Mouse (Mus musculus) midbrain, embryonic 10.5 days (tissue): ENCODE results near the gene Ypel2. TPM values are rescaled to one million over a fixed set of nuclear protein-coding genes. Genes with fewer than 3 reads are reported as not detected.

ENCODE experiments used
- DNase-seq: peaks from one replicate; pipeline ENCODE4 v3.0.0-alpha.2; 2017; ENCODE audit warnings: low spot score
- H3K27ac ChIP-seq: fragments of 300-500 bp; sonication (generic); replicated peaks from 2 replicates; pipeline ENCODE4 v1.5.1; 2016; ENCODE audit warnings: mild to moderate bottlenecking
- H3K27me3 ChIP-seq: fragments of 300-500 bp; sonication (generic); 2 replicates; pipeline ENCODE4 v1.6.1; 2016; ENCODE audit warnings: low read depth, mild to moderate bottlenecking; ENCODE audit not compliant: poor library complexity, severe bottlenecking
- H3K36me3 ChIP-seq: fragments of 300-500 bp; sonication (generic); 2 replicates; pipeline ENCODE4 v1.6.1; 2016; ENCODE audit warnings: mild to moderate bottlenecking, moderate library complexity
- H3K4me1 ChIP-seq: fragments of 300-500 bp; sonication (generic); 2 replicates; pipeline ENCODE4 v1.6.1; 2016
- H3K4me3 ChIP-seq: fragments of 300-500 bp; sonication (generic); 2 replicates; pipeline ENCODE4 v1.5.1; 2016; ENCODE audit warnings: mild to moderate bottlenecking, moderate library complexity
- H3K9me3 ChIP-seq: fragments of 300-500 bp; sonication (generic); replicated peaks from 2 replicates; pipeline ENCODE4 v1.6.1; 2016; ENCODE audit warnings: mild to moderate bottlenecking
- WGBS: fragments of 180-500 bp; shearing (Covaris S2); methylation state at CpG from one replicate; pipeline ENCODE4 v1.1.7; 2016; 5-methylcytosine and 5-hydroxymethylcytosine counted together
- polyA plus RNA-seq: library from polyadenylated mRNA; unstranded; fragments of >200 nt; fragmentation: Nextera tagmentation; extraction: Ambion mirVana; gene quantifications from 2 replicates; pipeline ENCODE4 v1.2.1, GENCODE M21; 2016

Gene Ypel2
- polyA plus RNA-seq, 1 experiment from 2014 or later = 3.0 TPM

DNA sequence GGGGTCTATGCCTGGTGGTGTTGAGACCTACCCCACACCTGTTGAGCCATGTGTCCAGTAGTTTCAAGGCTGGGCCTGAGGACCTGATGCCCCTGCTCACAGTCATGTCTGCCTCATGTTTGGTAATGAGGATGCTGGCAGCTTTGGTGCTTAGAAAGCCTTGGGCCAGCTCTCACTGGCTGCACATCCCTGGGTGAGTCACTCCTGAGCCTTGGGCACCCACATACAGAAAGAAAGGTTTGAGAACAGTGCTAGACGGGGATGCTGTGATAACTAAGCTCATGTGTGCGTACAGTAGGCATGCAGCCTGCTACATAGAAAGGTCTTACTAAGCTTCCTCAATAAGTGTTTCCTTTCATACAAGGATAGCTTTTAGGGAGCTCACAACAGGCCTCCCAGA, 40.8 kb downstream of the Ypel2 start:
- Histone ChIP-seq H3K9me3 (no peaks in the 10 kb centered on the region), H3K36me3 (no peaks in the 10 kb centered on the region), H3K27me3 (no peaks in the 10 kb centered on the region), H3K4me3 (no peak overlapping the region), H3K27ac (peak overlapping the region; percentile 59; the same call in 1 of the 2 replicates), H3K4me1 (peaks cover 23% of the 10 kb centered on the region)
- DNase-seq = no peak
- WGBS = 94% methylated on average over 2 of the region's 2 CpGs

GRCm38 (mm10) chr11:86951672-86952071, 41.8 kb downstream of the Ypel2 start:
- DNase-seq = no peak
- WGBS = 66% methylated on average over 8 of the region's 8 CpGs

GRCm38 (mm10) chr11:86950491-86950890, 43.0 kb downstream of the Ypel2 start:
- 80% methylated on average over 3 of the region's 3 CpGs for WGBS
- peaks cover 33% of the 10 kb centered on the region for H3K4me1 ChIP-seq
- no peak overlapping the region for H3K4me3 ChIP-seq
- H3K27ac ChIP-seq = no peak overlapping the region
- H3K27me3 ChIP-seq = no peaks in the 10 kb centered on the region
- DNase-seq = no peak
- no peaks in the 10 kb centered on the region for H3K9me3 ChIP-seq
- H3K36me3 ChIP-seq = no peaks in the 10 kb centered on the region

More at GRCm38 (mm10) chr11:86951672-86952071, 41.8 kb downstream of the Ypel2 start:
- Histone ChIP-seq H3K27ac (no peak overlapping the region), H3K4me1 (peaks cover 33% of the 10 kb centered on the region), H3K9me3 (no peaks in the 10 kb centered on the region), H3K4me3 (no peak overlapping the region), H3K27me3 (no peaks in the 10 kb centered on the region), H3K36me3 (no peaks in the 10 kb centered on the region)

- 86% methylated on average over 9 of the region's 9 CpGs for WGBS
- Histone ChIP-seq H3K36me3 (no peaks in the 10 kb centered on the region), H3K4me3 (no peak overlapping the region), H3K9me3 (no peaks in the 10 kb centered on the region), H3K4me1 (peaks cover 33% of the 10 kb centered on the region), H3K27ac (no peak overlapping the region), H3K27me3 (no peaks in the 10 kb centered on the region)
- DNase-seq = no peak
Measured at GRCm38 (mm10) chr11:86949951-86950441, 43.5 kb downstream of the Ypel2 start.

- peaks cover 22% of the 10 kb centered on the region for H3K4me1 ChIP-seq
- 52% methylated on average over 6 of the region's 6 CpGs for WGBS
- DNase-seq = no peak
- no peak overlapping the region for H3K4me3 ChIP-seq
- peaks cover 15% of the 10 kb centered on the region for H3K36me3 ChIP-seq
- H3K27ac ChIP-seq = peak overlapping the region; percentile 81
- no peaks in the 10 kb centered on the region for H3K9me3 ChIP-seq
- no peaks in the 10 kb centered on the region for H3K27me3 ChIP-seq
Measured at GRCm38 (mm10) chr11:86946644-86947195, 46.8 kb downstream of the Ypel2 start.

- no peak for DNase-seq
- WGBS = 91% methylated on average over 6 of the region's 6 CpGs
- H3K4me3 ChIP-seq = no peak overlapping the region
- peaks cover 15% of the 10 kb centered on the region for H3K36me3 ChIP-seq
- H3K27me3 ChIP-seq = no peaks in the 10 kb centered on the region
- peak overlapping the region; percentile 81 for H3K27ac ChIP-seq
- no peaks in the 10 kb centered on the region for H3K9me3 ChIP-seq
- peaks cover 19% of the 10 kb centered on the region for H3K4me1 ChIP-seq
Measured at GRCm38 (mm10) chr11:86945933-86946332, 47.6 kb downstream of the Ypel2 start.

- Histone ChIP-seq H3K9me3 (no peaks in the 10 kb centered on the region), H3K36me3 (peaks cover 15% of the 10 kb centered on the region), H3K27ac (no peak overlapping the region), H3K27me3 (no peaks in the 10 kb centered on the region), H3K4me3 (no peak overlapping the region), H3K4me1 (peaks cover 19% of the 10 kb centered on the region)
- no peak for DNase-seq
- 84% methylated on average over 8 of the region's 8 CpGs for WGBS
Measured at GRCm38 (mm10) chr11:86945058-86945457, 48.4 kb downstream of the Ypel2 start.

DNA sequence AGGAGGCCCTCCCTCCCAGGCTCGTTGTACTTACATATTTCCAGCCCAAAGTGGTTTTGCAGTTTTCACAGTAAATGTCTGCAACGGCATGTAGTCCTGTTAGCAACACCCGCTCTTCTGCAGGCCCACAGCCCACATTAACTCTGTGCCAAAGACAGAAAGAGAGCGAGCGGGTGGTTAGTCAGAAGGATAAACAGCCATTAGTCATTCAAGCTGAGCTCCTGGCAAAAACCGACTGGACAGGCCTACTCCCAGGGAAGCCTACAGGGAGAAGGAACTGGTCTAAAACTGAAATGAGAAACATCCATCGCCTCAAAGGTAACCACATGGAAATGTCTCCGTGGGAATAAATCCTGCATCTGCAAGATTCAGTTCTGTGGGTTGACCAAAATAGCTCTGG, 49.0 kb downstream of the Ypel2 start:
- Histone ChIP-seq H3K27ac (no peak overlapping the region), H3K4me1 (peaks cover 19% of the 10 kb centered on the region), H3K4me3 (no peak overlapping the region), H3K36me3 (peaks cover 15% of the 10 kb centered on the region), H3K9me3 (no peaks in the 10 kb centered on the region), H3K27me3 (no peaks in the 10 kb centered on the region)
- 83% methylated on average over 8 of the region's 8 CpGs for WGBS
- DNase-seq = no peak

DNA sequence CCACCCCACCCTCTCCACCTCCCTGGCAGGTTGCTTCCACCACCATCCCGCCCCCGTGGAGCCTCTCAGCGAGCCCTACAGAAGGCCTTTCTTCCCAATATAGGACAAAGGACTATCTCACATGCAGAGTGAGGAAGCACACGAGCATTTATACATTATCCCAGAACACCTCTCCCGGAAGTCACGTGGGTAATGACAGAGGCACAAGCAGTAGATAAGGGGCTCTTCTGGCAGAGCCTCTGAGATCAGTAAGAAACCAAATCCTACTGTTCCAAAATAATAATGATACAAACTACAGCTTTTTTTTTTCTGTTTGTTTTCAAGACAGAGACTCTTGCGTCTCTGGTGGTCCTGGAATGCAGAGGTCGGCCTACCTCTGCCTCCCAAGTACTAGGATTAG, 51.6 kb downstream of the Ypel2 start:
- no peaks in the 10 kb centered on the region for H3K27me3 ChIP-seq
- H3K9me3 ChIP-seq = no peaks in the 10 kb centered on the region
- 89% methylated on average over 8 of the region's 8 CpGs for WGBS
- peaks cover 15% of the 10 kb centered on the region for H3K36me3 ChIP-seq
- no peak for DNase-seq
- H3K4me1 ChIP-seq = peaks cover 11% of the 10 kb centered on the region
- H3K27ac ChIP-seq = no peak overlapping the region
- H3K4me3 ChIP-seq = no peak overlapping the region

DNA sequence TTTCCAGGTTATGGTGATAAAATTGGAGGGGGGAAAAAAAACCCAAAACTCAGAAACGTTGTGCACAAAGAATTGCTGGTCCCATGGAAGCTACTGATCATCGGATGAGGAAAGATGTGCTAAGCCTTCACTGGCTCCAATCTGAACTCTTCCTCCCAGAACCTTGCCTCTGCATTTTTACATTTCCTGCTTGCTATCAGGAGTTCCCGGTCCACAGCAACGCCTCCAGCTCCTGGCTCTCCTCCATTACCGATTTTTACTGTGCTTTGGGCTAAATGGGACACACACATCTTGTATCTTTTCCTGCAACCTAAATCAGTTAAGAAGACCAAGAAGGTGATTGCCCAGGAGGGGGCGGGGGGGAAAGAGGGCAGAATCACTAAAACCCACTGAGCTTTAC, 54.0 kb downstream of the Ypel2 start:
- WGBS = 85% methylated on average over 6 of the region's 6 CpGs
- Histone ChIP-seq H3K9me3 (no peaks in the 10 kb centered on the region), H3K4me1 (no peaks in the 10 kb centered on the region), H3K4me3 (no peak overlapping the region), H3K27me3 (no peaks in the 10 kb centered on the region), H3K27ac (no peak overlapping the region), H3K36me3 (peaks cover 15% of the 10 kb centered on the region)
- no peak for DNase-seq

DNA sequence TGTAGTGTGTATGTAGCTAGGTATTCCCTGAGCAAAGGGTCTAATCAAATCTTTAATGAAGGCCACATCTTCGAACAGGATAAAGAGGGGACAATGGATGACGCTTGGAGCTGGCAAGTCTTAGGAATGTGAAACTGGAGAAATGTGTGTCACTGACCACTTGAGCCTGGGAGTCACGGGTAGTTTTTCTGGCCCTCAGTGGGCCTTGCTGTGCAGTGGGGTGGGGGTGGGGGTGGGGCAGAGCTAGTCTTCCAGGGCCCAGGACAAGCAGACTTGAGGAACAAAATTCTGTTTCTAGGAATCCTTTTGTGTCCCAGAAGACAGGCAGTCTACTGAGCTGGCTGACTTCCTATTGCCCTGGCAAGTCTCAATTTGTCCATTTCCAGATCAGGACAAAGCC, 55.0 kb downstream of the Ypel2 start:
- Histone ChIP-seq H3K27ac (no peak overlapping the region), H3K4me3 (no peak overlapping the region), H3K4me1 (no peaks in the 10 kb centered on the region), H3K9me3 (no peaks in the 10 kb centered on the region), H3K36me3 (peaks cover 10% of the 10 kb centered on the region), H3K27me3 (no peaks in the 10 kb centered on the region)
- DNase-seq = no peak
- WGBS = 70% methylated on average over 3 of the region's 3 CpGs

GRCm38 (mm10) chr11:86938108-86938507, 55.4 kb downstream of the Ypel2 start:
- DNase-seq = no peak
- Histone ChIP-seq H3K4me1 (no peaks in the 10 kb centered on the region), H3K27ac (no peak overlapping the region), H3K4me3 (no peak overlapping the region), H3K27me3 (no peaks in the 10 kb centered on the region), H3K9me3 (no peaks in the 10 kb centered on the region), H3K36me3 (peaks cover 7% of the 10 kb centered on the region)
- 83% methylated on average over 4 of the region's 4 CpGs for WGBS

GRCm38 (mm10) chr11:86936938-86937337, 56.6 kb downstream of the Ypel2 start:
- no peaks in the 10 kb centered on the region for H3K9me3 ChIP-seq
- no peak overlapping the region for H3K4me3 ChIP-seq
- no peaks in the 10 kb centered on the region for H3K4me1 ChIP-seq
- H3K27me3 ChIP-seq = no peaks in the 10 kb centered on the region
- 61% methylated on average over 9 of the region's 9 CpGs for WGBS
- no peak for DNase-seq
- H3K27ac ChIP-seq = no peak overlapping the region
- H3K36me3 ChIP-seq = no peaks in the 10 kb centered on the region

DNA sequence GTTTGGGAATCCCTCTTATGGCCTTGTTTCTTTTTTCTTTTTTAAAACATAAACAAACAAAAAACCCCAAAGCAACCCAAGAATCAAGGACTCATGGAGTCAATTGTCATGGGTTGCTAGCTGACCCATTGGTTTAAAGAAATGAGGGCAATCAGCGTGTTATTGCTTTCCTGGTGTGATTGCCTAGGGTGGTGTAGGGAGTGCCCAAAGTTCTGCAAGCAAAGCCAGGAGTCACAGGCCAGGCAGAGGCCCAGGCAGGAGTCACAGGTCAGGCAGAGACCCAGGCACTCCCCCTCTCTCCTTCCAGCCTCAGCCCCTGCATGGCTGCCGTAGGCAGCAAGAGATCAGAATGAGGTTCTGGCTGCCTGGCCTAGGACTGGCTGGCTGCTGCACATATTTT, 58.6 kb downstream of the Ypel2 start:
- no peak overlapping the region for H3K27ac ChIP-seq
- no peaks in the 10 kb centered on the region for H3K27me3 ChIP-seq
- DNase-seq = no peak
- H3K4me1 ChIP-seq = 0 out of 2 replicates have a peak, but pooled peaks cover 6% of the 10 kb centered on the region
- H3K9me3 ChIP-seq = no peaks in the 10 kb centered on the region
- no peaks in the 10 kb centered on the region for H3K36me3 ChIP-seq
- H3K4me3 ChIP-seq = no peak overlapping the region
- WGBS = 76% methylated on average over 2 of the region's 2 CpGs
